Mouse (Mus musculus) stomach, embryonic 15.5 days (tissue): Measurements from ENCODE around the gene Mmp9. TPM values are rescaled to one million over a fixed set of nuclear protein-coding genes. Genes with fewer than 3 reads are reported as not detected.

Experiments
- ATAC-seq: fragments of 200-750 bp; cut with Nextera tagmentation; 2 replicates; pipeline ENCODE4 v1.8.0; 2017; ENCODE audit warnings: low read depth, moderate number of reproducible peaks, moderate TSS enrichment; ENCODE audit not compliant: insufficient read depth, low FRiP score
- H3K27ac ChIP-seq: fragments of 300-500 bp; sonication (generic); 2 replicates; pipeline ENCODE4 v1.5.1; 2015; ENCODE audit warnings: mild to moderate bottlenecking, inconsistent platforms
- H3K27me3 ChIP-seq: fragments of 300-500 bp; sonication (generic); replicated peaks from 2 replicates; pipeline ENCODE4 v1.6.1; 2015; ENCODE audit warnings: inconsistent platforms
- H3K36me3 ChIP-seq: fragments of 300-500 bp; sonication (generic); 2 replicates; pipeline ENCODE4 v1.6.1; 2015; ENCODE audit warnings: inconsistent platforms
- H3K4me1 ChIP-seq: fragments of 300-500 bp; sonication (generic); 2 replicates; pipeline ENCODE4 v1.6.1; 2015; ENCODE audit warnings: inconsistent platforms
- H3K4me2 ChIP-seq: fragments of 300-500 bp; sonication (generic); 2 replicates; pipeline ENCODE4 v1.6.1; 2015; ENCODE audit warnings: mild to moderate bottlenecking, inconsistent platforms
- H3K4me3 ChIP-seq: fragments of 300-500 bp; sonication (generic); replicated peaks from 2 replicates; pipeline ENCODE4 v1.5.1; 2015; ENCODE audit warnings: inconsistent platforms
- H3K9ac ChIP-seq: fragments of 300-500 bp; sonication (generic); 2 replicates; pipeline ENCODE4 v1.6.1; 2015; ENCODE audit warnings: inconsistent platforms
- H3K9me3 ChIP-seq: fragments of 300-500 bp; sonication (generic); 2 replicates; pipeline ENCODE4 v1.6.1; 2016; ENCODE audit warnings: inconsistent platforms
- WGBS: fragments of 180-500 bp; shearing (Covaris S2); methylation state at CpG from one replicate; pipeline ENCODE4 v1.1.7; 2015; 5-methylcytosine and 5-hydroxymethylcytosine counted together
- polyA plus RNA-seq: library from polyadenylated mRNA; unstranded; fragments of >200 nt; fragmentation: Nextera tagmentation; extraction: Ambion mirVana; gene quantifications from 2 replicates; pipeline ENCODE4 v1.2.1, GENCODE M21; 2015

Gene Mmp9
- polyA plus RNA-seq, 1 experiment from 2014 or later: 5.3 TPM

DNA sequence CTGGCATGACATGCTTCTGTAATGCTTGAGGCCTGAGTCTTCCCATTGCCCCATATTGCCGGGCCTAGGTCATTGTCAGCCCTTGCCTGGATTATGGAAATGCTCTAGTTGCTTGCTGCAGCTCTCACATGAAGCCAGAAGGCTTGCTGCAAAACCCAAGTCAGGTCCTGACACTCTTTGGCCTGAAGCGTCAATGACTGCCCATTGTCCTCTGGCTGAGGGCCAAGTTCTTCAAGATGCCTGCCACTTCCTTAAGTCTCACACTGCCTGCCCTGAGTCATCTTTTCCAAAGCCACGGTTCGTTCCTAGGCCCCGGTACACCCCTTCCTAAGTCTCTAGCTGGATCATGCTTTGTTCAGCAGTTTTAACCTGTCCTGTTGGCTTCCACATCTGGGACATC is 32.1 kb downstream of the Mmp9 start:
- Histone ChIP-seq H3K9me3 (no peaks in the 10 kb centered on the region), H3K4me3 (no peak overlapping the region), H3K4me2 (no peak overlapping the region), H3K4me1 (peaks cover 11% of the 10 kb centered on the region), H3K9ac (no peak overlapping the region), H3K27ac (no peak overlapping the region), H3K36me3 (no peaks in the 10 kb centered on the region), H3K27me3 (peaks cover 49% of the 10 kb centered on the region)
- no peak for ATAC-seq
- WGBS: 55% methylated on average over 5 of the region's 5 CpGs

- H3K4me1 ChIP-seq: no peaks in the 10 kb centered on the region
- WGBS: 77% methylated on average over 6 of the region's 6 CpGs
- H3K36me3 ChIP-seq: no peaks in the 10 kb centered on the region
- H3K4me3 ChIP-seq: no peak overlapping the region
- H3K27ac ChIP-seq: no peak overlapping the region
- ATAC-seq: no peak
- H3K9me3 ChIP-seq: no peaks in the 10 kb centered on the region
- H3K9ac ChIP-seq: no peak overlapping the region
- H3K4me2 ChIP-seq: no peak overlapping the region
- H3K27me3 ChIP-seq: peaks cover 22% of the 10 kb centered on the region
Observed at GRCm38 (mm10) chr2:164975611-164976010, 35.0 kb downstream of the Mmp9 start.

GRCm38 (mm10) chr2:164979749-164980148 is 39.2 kb downstream of the Mmp9 start:
- H3K9me3 ChIP-seq: no peaks in the 10 kb centered on the region
- 25% methylated on average over 7 of the region's 7 CpGs for WGBS
- no peak overlapping the region for H3K9ac ChIP-seq
- H3K27ac ChIP-seq: no peak overlapping the region
- H3K4me1 ChIP-seq: no peaks in the 10 kb centered on the region
- 0 out of 2 replicates have a peak, but pooled peaks cover 3% of the 10 kb centered on the region for H3K27me3 ChIP-seq
- H3K4me3 ChIP-seq: no peak overlapping the region
- H3K36me3 ChIP-seq: no peaks in the 10 kb centered on the region
- no peak overlapping the region for H3K4me2 ChIP-seq
- no peak for ATAC-seq

DNA sequence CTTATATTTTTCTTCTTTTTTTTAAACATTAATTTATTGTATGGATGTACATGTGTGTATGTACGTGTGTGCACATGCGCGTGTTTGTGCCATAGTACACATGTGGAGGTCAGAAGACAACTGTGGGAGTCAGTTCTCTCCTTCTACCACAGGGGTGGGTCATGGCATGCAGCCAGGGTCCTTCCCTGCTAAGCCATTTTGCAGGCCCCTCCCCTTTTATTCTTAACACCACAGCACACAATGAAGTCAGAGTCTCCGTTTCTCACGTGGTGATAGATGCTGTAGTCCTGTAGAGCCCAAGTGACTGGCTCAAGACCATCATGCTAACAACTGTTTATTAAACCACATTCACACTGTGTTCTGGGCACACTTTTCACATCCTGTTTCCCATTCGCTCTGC is 45.4 kb downstream of the Mmp9 start:
- no peaks in the 10 kb centered on the region for H3K9me3 ChIP-seq
- H3K4me3 ChIP-seq: no peak overlapping the region
- WGBS: 78% methylated on average over 6 of the region's 6 CpGs
- H3K4me2 ChIP-seq: no peak overlapping the region
- no peak overlapping the region for H3K9ac ChIP-seq
- no peak overlapping the region for H3K27ac ChIP-seq
- no peaks in the 10 kb centered on the region for H3K4me1 ChIP-seq
- no peaks in the 10 kb centered on the region for H3K27me3 ChIP-seq
- no peak for ATAC-seq
- H3K36me3 ChIP-seq: no peaks in the 10 kb centered on the region

- no peaks in the 10 kb centered on the region for H3K4me1 ChIP-seq
- H3K27me3 ChIP-seq: no peaks in the 10 kb centered on the region
- ATAC-seq: no peak
- no peaks in the 10 kb centered on the region for H3K9me3 ChIP-seq
- no peaks in the 10 kb centered on the region for H3K36me3 ChIP-seq
- H3K4me2 ChIP-seq: no peak overlapping the region
- no peak overlapping the region for H3K4me3 ChIP-seq
- no peak overlapping the region for H3K9ac ChIP-seq
- WGBS: 70% methylated on average over 14 of the region's 14 CpGs
- H3K27ac ChIP-seq: no peak overlapping the region
Observed at GRCm38 (mm10) chr2:164986371-164987027, 45.9 kb downstream of the Mmp9 start.

GRCm38 (mm10) chr2:164988777-164989176 is 48.2 kb downstream of the Mmp9 start:
- Histone ChIP-seq H3K9me3 (no peaks in the 10 kb centered on the region), H3K4me1 (no peaks in the 10 kb centered on the region), H3K27me3 (no peaks in the 10 kb centered on the region), H3K4me3 (no peak overlapping the region), H3K27ac (no peak overlapping the region), H3K4me2 (no peak overlapping the region), H3K36me3 (no peaks in the 10 kb centered on the region), H3K9ac (no peak overlapping the region)
- WGBS: 63% methylated on average over 13 of the region's 13 CpGs
- no peak for ATAC-seq

- Histone ChIP-seq H3K9ac (no peak overlapping the region), H3K9me3 (no peaks in the 10 kb centered on the region), H3K27me3 (peaks cover 5% of the 10 kb centered on the region; the same call in 1 of the 2 replicates), H3K4me1 (no peaks in the 10 kb centered on the region), H3K27ac (no peak overlapping the region), H3K4me2 (no peak overlapping the region), H3K36me3 (no peaks in the 10 kb centered on the region), H3K4me3 (no peak overlapping the region)
- ATAC-seq: no peak
- WGBS: 79% methylated on average over 3 of the region's 3 CpGs
Observed at GRCm38 (mm10) chr2:164991111-164991510, 50.5 kb downstream of the Mmp9 start.

GRCm38 (mm10) chr2:164991808-164992207 is 51.2 kb downstream of the Mmp9 start:
- H3K4me3 ChIP-seq: no peak overlapping the region
- no peak overlapping the region for H3K4me2 ChIP-seq
- no peaks in the 10 kb centered on the region for H3K36me3 ChIP-seq
- no peaks in the 10 kb centered on the region for H3K9me3 ChIP-seq
- H3K4me1 ChIP-seq: no peaks in the 10 kb centered on the region
- no peak overlapping the region for H3K9ac ChIP-seq
- H3K27ac ChIP-seq: no peak overlapping the region
- 30% methylated on average over 10 of the region's 10 CpGs for WGBS
- ATAC-seq: no peak
- peaks cover 8% of the 10 kb centered on the region for H3K27me3 ChIP-seq

- 90% methylated on average over 11 of the region's 11 CpGs for WGBS
- Histone ChIP-seq H3K4me1 (peaks cover 21% of the 10 kb centered on the region), H3K9me3 (no peaks in the 10 kb centered on the region), H3K36me3 (no peaks in the 10 kb centered on the region), H3K4me3 (no peak overlapping the region), H3K27ac (no peak overlapping the region), H3K4me2 (no peak overlapping the region), H3K27me3 (peaks cover 30% of the 10 kb centered on the region), H3K9ac (no peak overlapping the region)
- no peak for ATAC-seq
Observed at GRCm38 (mm10) chr2:164994156-164994555, 53.6 kb downstream of the Mmp9 start.

GRCm38 (mm10) chr2:164994659-164995428 is 54.3 kb downstream of the Mmp9 start:
- Histone ChIP-seq H3K36me3 (no peaks in the 10 kb centered on the region; the same call in 1 of the 2 replicates), H3K4me1 (peaks cover 21% of the 10 kb centered on the region), H3K4me3 (no peak overlapping the region), H3K4me2 (no peak overlapping the region), H3K9me3 (no peaks in the 10 kb centered on the region), H3K27ac (no peak overlapping the region), H3K27me3 (peaks cover 30% of the 10 kb centered on the region), H3K9ac (no peak overlapping the region)
- no peak for ATAC-seq
- 53% methylated on average over 21 of the region's 21 CpGs for WGBS

- peaks cover 5% of the 10 kb centered on the region for H3K36me3 ChIP-seq
- no peak overlapping the region for H3K4me3 ChIP-seq
- peaks cover 21% of the 10 kb centered on the region for H3K4me1 ChIP-seq
- no peak for ATAC-seq
- H3K27me3 ChIP-seq: peaks cover 30% of the 10 kb centered on the region
- H3K27ac ChIP-seq: no peak overlapping the region
- H3K9me3 ChIP-seq: no peaks in the 10 kb centered on the region
- no peak overlapping the region for H3K9ac ChIP-seq
- no peak overlapping the region for H3K4me2 ChIP-seq
- WGBS: 68% methylated on average over 11 of the region's 11 CpGs
Observed at GRCm38 (mm10) chr2:164995976-164996375, 55.4 kb downstream of the Mmp9 start.

DNA sequence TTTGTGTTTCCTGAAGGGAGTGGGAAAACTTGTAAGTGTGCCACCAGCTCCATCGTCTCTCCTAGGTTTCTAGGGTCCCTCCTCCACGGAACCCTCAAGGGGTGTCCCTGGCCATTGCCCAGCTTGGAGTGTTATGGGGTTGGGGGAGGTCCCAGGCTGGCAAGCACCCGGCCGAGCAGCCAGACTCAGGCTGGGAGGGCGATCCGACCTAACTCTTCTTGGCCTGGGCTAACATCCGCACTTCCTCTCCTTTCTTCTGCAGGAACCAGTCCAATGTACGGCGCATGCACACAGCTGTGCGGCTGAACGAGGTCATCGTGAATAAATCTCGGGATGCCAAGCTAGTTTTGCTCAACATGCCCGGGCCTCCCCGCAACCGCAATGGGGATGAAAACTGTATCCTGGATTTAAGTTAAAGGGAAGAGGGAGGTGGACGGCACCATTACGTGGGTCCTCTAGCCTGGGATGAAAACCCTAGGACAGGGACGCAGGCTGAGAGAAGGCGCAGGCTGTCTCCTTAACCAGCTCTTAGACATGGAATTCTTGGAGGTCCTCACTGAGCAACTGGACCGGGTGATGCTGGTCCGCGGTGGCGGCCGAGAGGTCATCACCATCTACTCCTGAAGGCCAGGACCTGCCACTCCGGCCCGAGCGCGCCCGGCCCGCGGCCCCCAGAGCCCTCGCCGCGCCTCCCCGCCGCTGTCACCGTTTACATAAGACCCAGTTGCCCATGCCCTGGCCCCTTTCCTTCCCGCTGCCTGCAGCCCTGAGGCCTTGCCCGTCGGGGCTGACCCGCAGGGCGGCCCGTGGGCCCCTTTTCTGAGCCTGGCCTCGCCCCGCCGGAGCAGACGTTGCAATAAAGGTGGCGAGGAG is 56.5 kb downstream of the Mmp9 start:
- no peak overlapping the region for H3K9ac ChIP-seq
- WGBS: 9% methylated on average over 49 of the region's 49 CpGs
- no peak overlapping the region for H3K27ac ChIP-seq
- peak overlapping the region; percentile 33 for H3K4me3 ChIP-seq
- peaks cover 16% of the 10 kb centered on the region for H3K36me3 ChIP-seq
- H3K4me1 ChIP-seq: peaks cover 21% of the 10 kb centered on the region
- H3K9me3 ChIP-seq: no peaks in the 10 kb centered on the region
- H3K4me2 ChIP-seq: peak overlapping the region; percentile 71
- peaks cover 30% of the 10 kb centered on the region for H3K27me3 ChIP-seq
- ATAC-seq: no peak
